Mouse (Mus musculus) heart, embryonic 11.5 days (tissue): ENCODE results near the gene Slc17a9. TPM values are rescaled to one million over a fixed set of nuclear protein-coding genes. Genes with fewer than 3 reads are reported as not detected.

Source experiments
- ATAC-seq: fragments of 200-750 bp; cut with Nextera tagmentation; replicated peaks from 2 replicates; pipeline ENCODE4 v1.8.0; 2017; ENCODE audit warnings: moderate library complexity; ENCODE audit not compliant: insufficient number of reproducible peaks, low FRiP score, low TSS enrichment
- H3K27ac ChIP-seq: fragments of 300-500 bp; sonication (generic); 2 replicates; pipeline ENCODE4 v1.5.1; 2014; ENCODE audit warnings: mild to moderate bottlenecking, low read depth, low read length
- H3K27me3 ChIP-seq: fragments of 300-500 bp; sonication (generic); 2 replicates; pipeline ENCODE4 v1.6.1; 2014; ENCODE audit warnings: mild to moderate bottlenecking, low read length, mixed read lengths; ENCODE audit not compliant: control insufficient read depth, insufficient read depth
- H3K36me3 ChIP-seq: fragments of 300-500 bp; sonication (generic); 2 replicates; pipeline ENCODE4 v1.6.1; 2014; ENCODE audit warnings: mild to moderate bottlenecking, low read length, moderate library complexity, mixed read lengths; ENCODE audit not compliant: control insufficient read depth, insufficient read depth
- H3K4me1 ChIP-seq: fragments of 300-500 bp; sonication (generic); 2 replicates; pipeline ENCODE4 v1.6.1; 2014; ENCODE audit warnings: low read length; ENCODE audit not compliant: control insufficient read depth, insufficient read depth
- H3K4me2 ChIP-seq: fragments of 300-500 bp; sonication (generic); 2 replicates; pipeline ENCODE4 v1.6.1; 2014; ENCODE audit warnings: mild to moderate bottlenecking, moderate library complexity
- H3K4me3 ChIP-seq: fragments of 300-500 bp; sonication (generic); 2 replicates; pipeline ENCODE4 v1.5.1; 2014; ENCODE audit warnings: low read depth, low read length
- H3K9ac ChIP-seq: fragments of 300-500 bp; sonication (generic); 2 replicates; pipeline ENCODE4 v1.6.1; 2014; ENCODE audit warnings: mild to moderate bottlenecking, low read depth, low read length, moderate library complexity
- H3K9me3 ChIP-seq: fragments of 300-500 bp; sonication (generic); replicated peaks from 2 replicates; pipeline ENCODE4 v1.6.1; 2016; ENCODE audit warnings: low read length; ENCODE audit not compliant: control insufficient read depth
- WGBS: fragments of 180-500 bp; shearing (Covaris S2); extraction: QIAGEN DNeasy Blood & Tissue Kit; methylation state at CpG from one replicate; pipeline ENCODE4 v1.1.7; 2014; ENCODE audit not compliant: insufficient replicate concordance; 5-methylcytosine and 5-hydroxymethylcytosine counted together
- polyA plus RNA-seq: library from polyadenylated mRNA; unstranded; fragments of >200 nt; fragmentation: Nextera tagmentation; extraction: Ambion mirVana; gene quantifications from 2 replicates; pipeline ENCODE4 v1.2.1, GENCODE M21; 2014

Gene Slc17a9
- polyA plus RNA-seq, 1 experiment from 2014 or later: 0.96 TPM

GRCm38 (mm10) chr2:180723865-180724264 lies 1.2 kb upstream of the Slc17a9 start:
- H3K36me3 ChIP-seq: peaks cover 27% of the 10 kb centered on the region
- no peak overlapping the region for H3K4me3 ChIP-seq
- peaks cover 7% of the 10 kb centered on the region; the same call in 1 of the 2 replicates for H3K4me1 ChIP-seq
- no peak for ATAC-seq
- H3K27me3 ChIP-seq: no peaks in the 10 kb centered on the region; the same call in 1 of the 2 replicates
- 78% methylated on average over 2 of the region's 2 CpGs for WGBS
- no peak overlapping the region for H3K4me2 ChIP-seq
- no peak overlapping the region for H3K9ac ChIP-seq
- H3K9me3 ChIP-seq: no peaks in the 10 kb centered on the region
- H3K27ac ChIP-seq: no peak overlapping the region

DNA sequence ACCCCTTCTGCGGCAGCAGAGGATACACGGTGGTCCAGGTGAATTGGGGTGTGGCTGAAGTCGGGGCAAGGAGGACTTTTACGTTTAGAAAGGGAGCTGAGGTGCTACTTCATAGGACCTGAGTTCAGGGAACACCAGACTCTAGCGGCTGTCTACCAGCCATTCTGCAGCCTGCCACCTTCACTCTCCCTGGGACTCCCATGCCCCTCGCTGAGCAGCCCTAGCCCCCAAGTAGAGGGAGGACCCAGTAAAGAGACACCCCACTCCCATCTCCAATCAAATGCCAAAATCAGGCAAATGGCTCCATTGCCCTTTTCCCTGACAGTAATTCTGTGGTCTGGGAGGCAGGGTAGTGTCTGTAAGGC lies 333 bp downstream of the Slc17a9 start:
- H3K9me3 ChIP-seq: no peaks in the 10 kb centered on the region
- H3K9ac ChIP-seq: peak overlapping the region; percentile 30; the same call in 1 of the 2 replicates
- H3K27ac ChIP-seq: no peak overlapping the region
- peak overlapping the region; percentile 20 for H3K4me3 ChIP-seq
- no peaks in the 10 kb centered on the region; the same call in 1 of the 2 replicates for H3K27me3 ChIP-seq
- no peak for ATAC-seq
- H3K36me3 ChIP-seq: peaks cover 20% of the 10 kb centered on the region
- WGBS: 1% methylated on average over 6 of the region's 6 CpGs
- H3K4me1 ChIP-seq: peaks cover 7% of the 10 kb centered on the region; the same call in 1 of the 2 replicates
- peak overlapping the region; percentile 61 for H3K4me2 ChIP-seq

- ATAC-seq: no peak
- H3K4me1 ChIP-seq: peaks cover 7% of the 10 kb centered on the region; the same call in 1 of the 2 replicates
- H3K4me3 ChIP-seq: no peak overlapping the region
- no peak overlapping the region; the same call in 1 of the 2 replicates for H3K9ac ChIP-seq
- H3K36me3 ChIP-seq: peaks cover 17% of the 10 kb centered on the region
- H3K4me2 ChIP-seq: no peak overlapping the region
- H3K27me3 ChIP-seq: no peaks in the 10 kb centered on the region; the same call in 1 of the 2 replicates
- 14% methylated on average over 8 of the region's 8 CpGs for WGBS
- no peaks in the 10 kb centered on the region for H3K9me3 ChIP-seq
- H3K27ac ChIP-seq: no peak overlapping the region
These were observed 980 bp downstream of the Slc17a9 start for GRCm38 (mm10) chr2:180725856-180726629.

- H3K4me1 ChIP-seq: peaks cover 7% of the 10 kb centered on the region; the same call in 1 of the 2 replicates
- H3K27ac ChIP-seq: no peak overlapping the region
- H3K9ac ChIP-seq: no peak overlapping the region
- no peaks in the 10 kb centered on the region for H3K9me3 ChIP-seq
- WGBS: 57% methylated on average over 6 of the region's 6 CpGs
- H3K4me3 ChIP-seq: no peak overlapping the region
- no peak for ATAC-seq
- no peak overlapping the region for H3K4me2 ChIP-seq
- peaks cover 10% of the 10 kb centered on the region for H3K36me3 ChIP-seq
- H3K27me3 ChIP-seq: no peaks in the 10 kb centered on the region; the same call in 1 of the 2 replicates
These were observed 1.8 kb downstream of the Slc17a9 start for GRCm38 (mm10) chr2:180726658-180727442.

- no peak overlapping the region for H3K27ac ChIP-seq
- H3K36me3 ChIP-seq: peaks cover 5% of the 10 kb centered on the region
- ATAC-seq: no peak
- no peaks in the 10 kb centered on the region; the same call in none of the 2 replicates for H3K27me3 ChIP-seq
- no peak overlapping the region for H3K9ac ChIP-seq
- 56% methylated on average over 4 of the region's 4 CpGs for WGBS
- no peak overlapping the region for H3K4me3 ChIP-seq
- peaks cover 7% of the 10 kb centered on the region; the same call in 1 of the 2 replicates for H3K4me1 ChIP-seq
- no peaks in the 10 kb centered on the region for H3K9me3 ChIP-seq
- H3K4me2 ChIP-seq: no peak overlapping the region
These were observed 2.6 kb downstream of the Slc17a9 start for GRCm38 (mm10) chr2:180727613-180728021.

DNA sequence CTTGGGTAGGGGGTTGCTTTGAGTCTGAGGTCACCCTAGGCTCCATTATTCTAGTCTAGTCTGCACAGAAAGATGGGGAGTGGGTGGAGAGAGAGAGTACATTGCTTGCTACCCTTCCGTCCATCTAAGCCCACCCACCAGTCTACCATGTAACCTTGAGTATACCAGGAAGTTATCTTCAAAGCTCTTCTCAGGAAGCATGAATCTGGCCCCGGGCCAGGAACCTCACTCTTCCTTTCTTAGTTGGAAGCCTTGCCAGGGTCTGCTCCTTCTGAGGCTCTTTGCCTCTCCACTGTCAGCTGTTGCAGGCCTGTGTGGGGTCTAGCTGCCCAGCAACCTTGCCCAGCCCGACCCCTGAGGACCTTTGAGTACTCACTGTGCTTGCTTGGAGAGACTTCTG lies 6.0 kb downstream of the Slc17a9 start:
- H3K9ac ChIP-seq: no peak overlapping the region
- WGBS: 51% methylated on average over 3 of the region's 3 CpGs

DNA sequence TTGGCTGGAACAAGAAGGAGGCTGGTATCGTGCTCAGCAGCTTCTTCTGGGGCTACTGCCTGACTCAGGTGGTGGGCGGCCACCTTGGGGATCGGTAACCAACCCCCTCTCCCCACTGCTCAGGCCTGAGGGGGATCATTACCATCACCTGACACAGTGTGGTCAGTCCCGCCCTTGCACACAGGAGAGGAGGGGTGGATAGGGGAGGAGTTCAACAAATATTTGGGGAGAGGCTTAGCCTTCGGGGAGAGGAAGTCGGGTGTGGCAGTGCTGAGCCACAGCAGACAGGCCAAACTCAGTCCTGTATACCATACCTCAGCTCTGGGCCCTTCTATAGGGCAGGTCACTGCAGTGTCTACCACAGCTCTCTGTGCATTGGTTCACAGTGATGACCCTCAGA lies 6.9 kb downstream of the Slc17a9 start:
- Histone ChIP-seq H3K4me3 (no peak overlapping the region), H3K4me1 (no peaks in the 10 kb centered on the region), H3K4me2 (no peak overlapping the region), H3K27ac (no peak overlapping the region), H3K9me3 (no peaks in the 10 kb centered on the region), H3K27me3 (no peaks in the 10 kb centered on the region; the same call in none of the 2 replicates), H3K36me3 (no peaks in the 10 kb centered on the region), H3K9ac (no peak overlapping the region)
- 60% methylated on average over 6 of the region's 6 CpGs for WGBS
- no peak for ATAC-seq

More for the DNA sequence above, 6.0 kb downstream of the Slc17a9 start:
- H3K36me3 ChIP-seq: no peaks in the 10 kb centered on the region
- no peak overlapping the region for H3K4me3 ChIP-seq
- no peak for ATAC-seq
- no peaks in the 10 kb centered on the region for H3K4me1 ChIP-seq
- H3K4me2 ChIP-seq: no peak overlapping the region
- no peak overlapping the region for H3K27ac ChIP-seq
- no peaks in the 10 kb centered on the region for H3K9me3 ChIP-seq
- no peaks in the 10 kb centered on the region; the same call in none of the 2 replicates for H3K27me3 ChIP-seq

- no peaks in the 10 kb centered on the region for H3K36me3 ChIP-seq
- no peak for ATAC-seq
- H3K27me3 ChIP-seq: peaks cover 4% of the 10 kb centered on the region; the same call in 1 of the 2 replicates
- H3K9me3 ChIP-seq: no peaks in the 10 kb centered on the region
- H3K9ac ChIP-seq: no peak overlapping the region
- no peak overlapping the region for H3K4me2 ChIP-seq
- WGBS: 62% methylated on average over 7 of the region's 7 CpGs
- H3K4me1 ChIP-seq: no peaks in the 10 kb centered on the region
- no peak overlapping the region for H3K27ac ChIP-seq
- H3K4me3 ChIP-seq: no peak overlapping the region
These were observed 10.2 kb downstream of the Slc17a9 start for GRCm38 (mm10) chr2:180735232-180735631.
